Mouse (Mus musculus) ES-E14 (cell line): Measurements from ENCODE around the gene Nav2. TPM values are rescaled to one million over a fixed set of nuclear protein-coding genes. Genes with fewer than 3 reads are reported as not detected.

Experiments
- DNase-seq: peaks from one replicate; pipeline ENCODE4 v3.0.0-alpha.2; 2013; ENCODE audit warnings: low read depth, low spot score
- H3K27ac ChIP-seq: 2 replicates; pipeline ENCODE4 v1.5.1; 2012; ENCODE audit warnings: low read depth, mild to moderate bottlenecking, low read length, moderate library complexity, mixed read lengths; ENCODE audit not compliant: poor library complexity, insufficient read depth, severe bottlenecking
- H3K36me3 ChIP-seq: 2 replicates; pipeline ENCODE4 v1.6.1; 2012; ENCODE audit warnings: mild to moderate bottlenecking, low read length, moderate library complexity, mixed read lengths; ENCODE audit not compliant: control insufficient read depth, poor library complexity, insufficient read depth, severe bottlenecking
- H3K4me1 ChIP-seq, 2 experiments: fragments of 150-350 bp in 1 of 2; sonication (generic) in 1 of 2; 2 replicates each; pipeline ENCODE4 v1.6.1; 2012; ENCODE audit warnings: low read length in 2 of 2, mild to moderate bottlenecking in 1 of 2, mixed read lengths in 1 of 2; ENCODE audit not compliant: control insufficient read depth in 2 of 2, insufficient read depth in 2 of 2, poor library complexity in 1 of 2
- H3K4me3 ChIP-seq, 2 experiments: fragments of 150-350 bp in 1 of 2; sonication (generic) in 1 of 2; 2 replicates each; pipeline ENCODE4 v1.5.1; 2012; ENCODE audit warnings: low read length in 2 of 2, low read depth in 1 of 2, mild to moderate bottlenecking in 1 of 2, mixed read lengths in 1 of 2; ENCODE audit not compliant: insufficient read depth in 1 of 2, poor library complexity in 1 of 2, severe bottlenecking in 1 of 2
- H3K9ac ChIP-seq: 2 replicates; pipeline ENCODE4 v1.6.1; 2012; ENCODE audit warnings: low read depth, mild to moderate bottlenecking, low read length, mixed read lengths; ENCODE audit not compliant: poor library complexity, insufficient read depth, severe bottlenecking
- H3K9me3 ChIP-seq: fragments of 150-350 bp; sonication (generic); 2 replicates; pipeline ENCODE4 v1.6.1; 2012; ENCODE audit warnings: low read depth, mild to moderate bottlenecking, low read length; ENCODE audit not compliant: control insufficient read depth, insufficient read depth
- CHD2 ChIP-seq: IDR thresholded peaks from 2 replicates; pipeline ENCODE4 v1.6.1; 2014; ENCODE audit warnings: mild to moderate bottlenecking, low read depth, low read length, inconsistent platforms
- HCFC1 ChIP-seq: IDR thresholded peaks from 2 replicates; pipeline ENCODE4 v1.6.1; 2012; ENCODE audit warnings: low read length, inconsistent platforms, borderline replicate concordance; ENCODE audit not compliant: insufficient read depth
- MAFK ChIP-seq: IDR thresholded peaks from 2 replicates; pipeline ENCODE4 v1.6.1; 2014; ENCODE audit warnings: mild to moderate bottlenecking, low read depth, low read length, inconsistent platforms; ENCODE audit not compliant: insufficient read depth
- ZC3H11A ChIP-seq: IDR thresholded peaks from 2 replicates; pipeline ENCODE4 v1.6.1; 2012; ENCODE audit warnings: low read depth, mild to moderate bottlenecking, inconsistent platforms, low read length, borderline replicate concordance
- ZNF384 ChIP-seq: IDR thresholded peaks from 2 replicates; pipeline ENCODE4 v1.6.1; 2012; ENCODE audit warnings: low read depth, low read length, inconsistent platforms
- in situ Hi-C, 2 experiments: fragments of 600-800 bp; cut with MboI; formaldehyde crosslinking; loops; one replicate each; pipeline ENCODE4 v1.15.1; 2025; ENCODE audit warnings: low sequenced_read_pairs in 2 of 2, inconsistent platforms in 1 of 2; ENCODE audit not compliant: unreplicated experiment in 2 of 2
- total RNA-seq: library from RNA; depleted of rRNA; stranded (reverse); fragments of 300-350 nt; gene quantifications from 2 replicates; pipeline ENCODE4 v1.2.3, GENCODE M21; 2012

Gene Nav2
- total RNA-seq, 1 experiment: 18.2 TPM

GRCm38 (mm10) chr7:48864199-48864598 lies 44.3 kb upstream of the Nav2 start:
- in situ Hi-C loops: no loop called here
- no peak overlapping the region for H3K9ac ChIP-seq
- no peak for DNase-seq
- H3K36me3 ChIP-seq: peaks cover 13% of the 10 kb centered on the region
- TF ChIP-seq ZC3H11A (no peak), CHD2 (no peak), MAFK (no peak), HCFC1 (no peak), ZNF384 (no peak)
- no peaks in the 10 kb centered on the region for H3K4me1 ChIP-seq
- H3K27ac ChIP-seq: no peak overlapping the region
- H3K4me3 ChIP-seq: no peak overlapping the region
- H3K9me3 ChIP-seq: no peaks in the 10 kb centered on the region

GRCm38 (mm10) chr7:48864671-48865458 lies 43.7 kb upstream of the Nav2 start:
- H3K4me1 ChIP-seq: no peaks in the 10 kb centered on the region
- no peak for DNase-seq
- no peak for TF ChIP-seq HCFC1
- TF ChIP-seq MAFK: no peak
- TF ChIP-seq ZC3H11A: no peak
- no peak for TF ChIP-seq CHD2
- no peak for TF ChIP-seq ZNF384
- peaks cover 15% of the 10 kb centered on the region for H3K36me3 ChIP-seq
- no peak overlapping the region for H3K9ac ChIP-seq
- H3K4me3 ChIP-seq: no peak overlapping the region
- in situ Hi-C loops: no loop called here
- no peaks in the 10 kb centered on the region for H3K9me3 ChIP-seq
- H3K27ac ChIP-seq: no peak overlapping the region

- in situ Hi-C loops: no loop called here
- Histone ChIP-seq H3K9me3 (no peaks in the 10 kb centered on the region), H3K27ac (no peak overlapping the region), H3K4me3 (no peak overlapping the region), H3K4me1 (no peaks in the 10 kb centered on the region), H3K9ac (no peak overlapping the region), H3K36me3 (peaks cover 38% of the 10 kb centered on the region)
- no peak for DNase-seq
- TF ChIP-seq MAFK: no peak
- TF ChIP-seq ZC3H11A: no peak
- TF ChIP-seq ZNF384: no peak
- TF ChIP-seq HCFC1: no peak
- no peak for TF ChIP-seq CHD2
These were observed 40.9 kb upstream of the Nav2 start for GRCm38 (mm10) chr7:48867576-48867975.

- TF ChIP-seq ZNF384 (no peak), HCFC1 (no peak), ZC3H11A (no peak)
- H3K4me1 ChIP-seq: no peaks in the 10 kb centered on the region
- H3K36me3 ChIP-seq: peaks cover 51% of the 10 kb centered on the region
- DNase-seq: no peak
- no peak overlapping the region for H3K4me3 ChIP-seq
- H3K27ac ChIP-seq: no peak overlapping the region
- H3K9me3 ChIP-seq: no peaks in the 10 kb centered on the region
- no peak overlapping the region for H3K9ac ChIP-seq
- in situ Hi-C loops: no loop called here
These were observed 38.4 kb upstream of the Nav2 start for GRCm38 (mm10) chr7:48870144-48870543.
